Mouse (Mus musculus) bone marrow macrophage, adult 2 months (primary cell): Measurements from ENCODE around the gene Plekhg1. TPM values are rescaled to one million over a fixed set of nuclear protein-coding genes. Genes with fewer than 3 reads are reported as not detected.

Experiments used
- H3K27ac ChIP-seq: 2 replicates; pipeline ENCODE4 v1.5.1; 2012; ENCODE audit warnings: low read depth, low read length; ENCODE audit not compliant: insufficient read depth
- H3K4me1 ChIP-seq: 2 replicates; pipeline ENCODE4 v1.6.1; 2012; ENCODE audit warnings: low read length; ENCODE audit not compliant: control insufficient read depth, insufficient read depth
- H3K4me3 ChIP-seq: 2 replicates; pipeline ENCODE4 v1.5.1; 2012; ENCODE audit warnings: mild to moderate bottlenecking, low read length, moderate library complexity; ENCODE audit not compliant: insufficient read depth
- CTCF ChIP-seq: IDR thresholded peaks from 2 replicates; pipeline ENCODE4 v1.5.1; 2012; ENCODE audit warnings: low read depth, mild to moderate bottlenecking, low read length, moderate library complexity
- POLR2A ChIP-seq: IDR thresholded peaks from 2 replicates; pipeline ENCODE4 v1.6.1; 2012; ENCODE audit warnings: mild to moderate bottlenecking, low read depth, low read length, borderline replicate concordance
- polyA plus RNA-seq: library from polyadenylated mRNA; stranded (reverse); fragments of >200 nt; gene quantifications from 2 replicates; pipeline ENCODE4 v1.2.4, GENCODE M21; 2012; ENCODE audit not compliant: missing spikeins, insufficient read depth, insufficient read length

Gene Plekhg1
- polyA plus RNA-seq, 1 experiment, result 5.5 TPM

- TF ChIP-seq CTCF (peak; percentile 31; the same call in 1 of the 2 replicates), POLR2A (no peak)
- Histone ChIP-seq H3K4me3 (peak overlapping the region; percentile 76), H3K27ac (no peak overlapping the region), H3K4me1 (no peaks in the 10 kb centered on the region)
Observed at GRCm38 (mm10) chr10:3740504-3741388, 582 bp downstream of the Plekhg1 start.

GRCm38 (mm10) chr10:3741791-3742190, 1.6 kb downstream of the Plekhg1 start:
- Histone ChIP-seq H3K27ac (no peak overlapping the region), H3K4me3 (no peak overlapping the region), H3K4me1 (no peaks in the 10 kb centered on the region)
- TF ChIP-seq POLR2A (no peak), CTCF (no peak)

- Histone ChIP-seq H3K4me3 (no peak overlapping the region), H3K4me1 (no peaks in the 10 kb centered on the region), H3K27ac (no peak overlapping the region)
- TF ChIP-seq CTCF (no peak), POLR2A (no peak)
Observed at GRCm38 (mm10) chr10:3743069-3743468, 2.9 kb downstream of the Plekhg1 start.

GRCm38 (mm10) chr10:3743826-3744225, 3.7 kb downstream of the Plekhg1 start:
- H3K27ac ChIP-seq, result no peak overlapping the region
- no peak for TF ChIP-seq CTCF
- TF ChIP-seq POLR2A, result no peak
- H3K4me1 ChIP-seq, result no peaks in the 10 kb centered on the region
- H3K4me3 ChIP-seq, result no peak overlapping the region

DNA sequence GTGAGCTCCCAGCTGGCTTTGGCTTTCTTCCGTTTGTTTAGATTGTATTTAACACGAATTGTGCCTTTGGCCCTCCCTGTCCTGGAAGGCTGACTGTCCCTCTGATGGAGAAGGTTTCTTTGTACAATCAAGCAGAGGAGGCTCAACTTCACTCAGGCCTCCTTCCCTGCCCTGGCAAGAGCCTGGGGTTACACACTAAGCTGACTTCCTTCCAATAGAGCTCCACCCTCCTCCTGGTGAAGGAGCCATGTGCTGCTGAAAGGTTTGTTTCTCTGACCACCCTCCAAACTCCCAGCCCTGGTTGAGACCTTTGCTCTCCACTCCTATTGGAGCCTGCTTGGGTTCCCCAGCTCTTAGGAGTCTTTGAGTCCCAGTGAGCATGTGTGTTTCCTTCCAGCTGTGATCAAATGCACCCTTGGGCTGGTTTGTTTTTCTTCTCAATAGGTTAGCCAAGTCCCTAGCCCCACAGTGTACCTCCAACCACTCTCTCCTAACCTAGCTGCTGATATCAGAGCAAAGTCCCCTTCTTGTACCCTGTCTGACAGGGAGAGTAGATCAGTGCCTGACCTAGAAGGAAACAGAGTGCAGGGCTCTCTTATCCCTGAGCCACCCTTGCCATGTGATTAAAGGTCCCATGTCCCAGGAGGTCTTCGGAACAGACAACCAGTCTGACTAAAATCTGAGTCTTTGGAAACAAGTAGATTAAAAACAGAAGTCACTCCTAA, 6.8 kb downstream of the Plekhg1 start:
- H3K27ac ChIP-seq, result no peak overlapping the region
- H3K4me1 ChIP-seq, result no peaks in the 10 kb centered on the region
- H3K4me3 ChIP-seq, result no peak overlapping the region
- TF ChIP-seq CTCF (no peak), POLR2A (no peak)

GRCm38 (mm10) chr10:3749580-3749979, 9.4 kb downstream of the Plekhg1 start:
- H3K4me3 ChIP-seq, result no peak overlapping the region
- no peaks in the 10 kb centered on the region for H3K4me1 ChIP-seq
- no peak overlapping the region for H3K27ac ChIP-seq
- no peak for TF ChIP-seq CTCF
- TF ChIP-seq POLR2A, result no peak

GRCm38 (mm10) chr10:3761992-3762391, 21.8 kb downstream of the Plekhg1 start:
- no peak for TF ChIP-seq POLR2A
- TF ChIP-seq CTCF, result no peak
- Histone ChIP-seq H3K4me1 (no peaks in the 10 kb centered on the region), H3K4me3 (no peak overlapping the region), H3K27ac (no peak overlapping the region)

- no peak for TF ChIP-seq CTCF
- no peak for TF ChIP-seq POLR2A
- no peak overlapping the region for H3K27ac ChIP-seq
Observed at GRCm38 (mm10) chr10:3763199-3763598, 23.0 kb downstream of the Plekhg1 start.

DNA sequence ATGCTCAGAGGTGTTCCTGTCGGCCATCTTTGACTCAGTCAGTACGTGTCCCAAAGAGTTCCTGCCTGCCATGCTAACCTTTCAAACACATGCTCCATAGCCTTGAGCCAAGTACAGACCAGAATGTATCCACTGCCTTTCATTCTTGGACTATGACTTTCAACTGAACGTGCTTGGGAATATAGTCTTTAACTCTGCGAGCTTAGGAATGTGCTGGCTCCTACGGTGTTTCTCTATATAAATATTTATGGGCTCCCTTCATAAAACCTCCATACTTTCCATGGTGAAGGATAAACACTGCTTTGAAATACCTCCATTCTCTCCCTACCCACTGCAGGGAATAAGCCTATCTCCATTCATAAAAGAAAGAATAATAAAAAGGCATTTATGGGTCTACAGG, 29.0 kb downstream of the Plekhg1 start:
- Histone ChIP-seq H3K27ac (no peak overlapping the region), H3K4me1 (no peaks in the 10 kb centered on the region), H3K4me3 (no peak overlapping the region)
- TF ChIP-seq CTCF (no peak), POLR2A (no peak)

More at GRCm38 (mm10) chr10:3763199-3763598, 23.0 kb downstream of the Plekhg1 start:
- Histone ChIP-seq H3K4me1 (no peaks in the 10 kb centered on the region), H3K4me3 (no peak overlapping the region)

GRCm38 (mm10) chr10:3774330-3774729, 34.2 kb downstream of the Plekhg1 start:
- TF ChIP-seq CTCF (no peak), POLR2A (no peak)
- no peak overlapping the region for H3K27ac ChIP-seq

More at GRCm38 (mm10) chr10:3774330-3774729, 34.2 kb downstream of the Plekhg1 start:
- Histone ChIP-seq H3K4me1 (no peaks in the 10 kb centered on the region), H3K4me3 (no peak overlapping the region)
